Mouse (Mus musculus): ENCODE measurements around the gene Gss. TPM values are rescaled to one million over a fixed set of nuclear protein-coding genes. Genes with fewer than 3 reads are reported as not detected.

The Gss gene
- polyA plus RNA-seq (2015; fragmentation: Nextera tagmentation; extraction: Ambion mirVana): 37.1 and 39.4 TPM in 2 replicates

GRCm38 (mm10) chr2:155592137-155592853 lies at the start of gene Gss:
TSS of gene Gss (minus strand) at chr2:155592810.
- ATAC-seq (peak; percentile 91), DNase-seq (ENCODE audit: low spot score) (peak; percentile 99)
- Histone ChIP-seq H3K9ac (replicated peaks; ENCODE audit: low read depth) (peak within 1 kb of the TSS; percentile 74), H3K4me3 (ENCODE audit: low read depth, low read length) (peak within 1 kb of the TSS; percentile 58), H3K4me2 (replicated peaks; ENCODE audit: low read depth, low read length) (peak within 1 kb of the TSS; percentile 77), H3K4me1 (ENCODE audit: insufficient read depth, low read depth, low read length) (peaks cover 8% of the 10 kb centered on the region; the same call in 1 of the 2 replicates), H3K27me3 (replicated peaks; ENCODE audit: insufficient read depth, low read length) (no peaks in the 10 kb centered on the region), H3K36me3 (ENCODE audit: insufficient read depth, low read length) (no peaks in the 10 kb centered on the region), H3K9me3 (ENCODE audit: low read length) (no peaks in the 10 kb centered on the region), H3K27ac (ENCODE audit: low read length) (peak within 1 kb of the TSS; percentile 88)
- TF ChIP-seq CTCF (IDR thresholded peaks at IDR 0.05) (no peak), EP300 (IDR thresholded peaks at IDR 0.05) (peak; percentile 39; the same call in 1 of the 2 replicates)
- under 1% methylated on average over 53 of the region's 53 CpGs for WGBS

DNA sequence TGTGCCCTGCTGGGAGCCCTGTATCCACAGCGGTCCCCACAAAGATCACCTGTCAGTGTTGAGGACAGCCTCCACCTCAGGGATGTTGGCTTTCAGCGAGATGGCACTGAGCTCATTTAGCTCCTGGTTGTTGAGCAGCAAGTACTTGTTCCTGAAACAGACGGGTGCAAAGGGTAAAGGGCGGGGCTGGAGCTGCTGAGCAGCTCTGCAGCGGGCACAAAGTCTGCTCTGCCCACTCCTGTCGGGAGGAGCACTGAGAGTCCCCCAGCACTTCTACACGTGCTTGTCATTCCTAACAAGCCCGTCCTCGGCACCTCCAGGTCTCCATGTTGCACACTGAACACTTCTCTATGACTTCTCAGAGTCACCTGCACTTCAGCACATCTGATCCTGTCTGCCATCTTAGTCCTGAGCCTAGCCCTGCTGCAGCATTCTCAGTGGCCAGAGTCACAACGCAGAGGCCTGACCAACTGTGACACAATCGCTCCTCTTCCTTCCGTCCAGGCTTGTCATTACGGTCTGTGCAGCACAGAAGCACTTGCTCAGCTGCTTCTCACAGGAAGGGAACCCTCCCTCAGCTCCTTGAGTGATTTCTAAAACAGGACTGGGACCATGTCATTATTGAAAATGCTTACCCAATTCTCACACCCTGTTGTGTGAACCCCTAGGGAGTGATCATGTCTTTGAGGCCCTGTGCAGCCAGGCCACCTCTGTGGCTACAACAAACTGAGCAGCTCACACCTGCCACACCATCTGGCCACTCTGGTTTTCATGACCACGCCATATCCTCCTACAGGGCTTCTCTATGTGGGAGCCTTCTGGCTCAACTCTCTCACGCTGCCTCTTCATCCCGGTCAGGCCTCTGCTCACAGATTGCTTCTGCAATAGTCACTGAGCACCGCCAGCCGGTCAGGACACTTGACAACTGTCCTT lies 49.2 kb upstream of the Gss start:
- ATAC-seq (peak; percentile 38; the same call in 1 of the 2 replicates), DNase-seq (ENCODE audit: low spot score) (no peak)
- Histone ChIP-seq H3K27me3 (replicated peaks; ENCODE audit: insufficient read depth, low read length) (no peaks in the 10 kb centered on the region), H3K9me3 (ENCODE audit: low read length) (no peaks in the 10 kb centered on the region), H3K4me2 (replicated peaks; ENCODE audit: low read depth, low read length) (no peak overlapping the region), H3K36me3 (ENCODE audit: insufficient read depth, low read length) (peaks cover 57% of the 10 kb centered on the region), H3K27ac (ENCODE audit: low read length) (no peak overlapping the region), H3K4me3 (ENCODE audit: low read depth, low read length) (no peak overlapping the region), H3K9ac (replicated peaks; ENCODE audit: low read depth) (no peak overlapping the region), H3K4me1 (ENCODE audit: insufficient read depth, low read depth, low read length) (no peaks in the 10 kb centered on the region)
- TF ChIP-seq EP300 (IDR thresholded peaks at IDR 0.05) (no peak), CTCF (IDR thresholded peaks at IDR 0.05) (no peak)
- WGBS: 79% methylated on average over 18 of the region's 18 CpGs

DNA sequence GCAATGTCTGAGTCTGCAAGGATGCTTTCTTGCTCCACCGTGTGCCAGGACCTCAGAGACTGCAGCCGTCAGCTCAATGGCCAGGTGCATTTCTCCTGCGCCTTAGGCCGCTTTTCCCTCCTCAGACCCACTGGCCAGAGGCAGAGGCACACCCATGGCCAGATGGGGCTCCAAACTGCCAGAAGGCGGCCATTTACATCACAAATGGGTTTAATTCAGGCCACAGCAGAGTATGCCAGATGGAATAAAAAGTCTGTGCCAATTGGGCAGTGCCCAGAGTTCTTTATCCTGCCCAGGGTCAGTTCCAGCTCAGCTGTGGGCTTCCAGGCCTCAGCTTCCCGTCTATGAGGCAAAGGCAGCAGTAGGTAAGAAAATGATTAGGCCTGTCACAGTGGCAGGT lies 48.0 kb upstream of the Gss start:
- H3K4me1 ChIP-seq (ENCODE audit: insufficient read depth, low read depth, low read length): no peaks in the 10 kb centered on the region
- no peak overlapping the region for H3K4me2 ChIP-seq (replicated peaks; ENCODE audit: low read depth, low read length)
- peaks cover 60% of the 10 kb centered on the region for H3K36me3 ChIP-seq (ENCODE audit: insufficient read depth, low read length)
- no peaks in the 10 kb centered on the region for H3K9me3 ChIP-seq (ENCODE audit: low read length)
- H3K9ac ChIP-seq (replicated peaks; ENCODE audit: low read depth): no peak overlapping the region
- no peaks in the 10 kb centered on the region for H3K27me3 ChIP-seq (replicated peaks; ENCODE audit: insufficient read depth, low read length)
- ATAC-seq: no peak
- TF ChIP-seq CTCF (IDR thresholded peaks at IDR 0.05) (no peak), EP300 (IDR thresholded peaks at IDR 0.05) (no peak)
- no peak overlapping the region for H3K4me3 ChIP-seq (ENCODE audit: low read depth, low read length)
- no peak overlapping the region for H3K27ac ChIP-seq (ENCODE audit: low read length)
- WGBS: 90% methylated on average over 6 of the region's 6 CpGs
- DNase-seq (ENCODE audit: low spot score): no peak

- WGBS: 83% methylated on average over 4 of the region's 4 CpGs
- no peak overlapping the region for H3K9ac ChIP-seq (replicated peaks; ENCODE audit: low read depth)
Observed at GRCm38 (mm10) chr2:155637411-155637810, 44.8 kb upstream of the Gss start.

DNA sequence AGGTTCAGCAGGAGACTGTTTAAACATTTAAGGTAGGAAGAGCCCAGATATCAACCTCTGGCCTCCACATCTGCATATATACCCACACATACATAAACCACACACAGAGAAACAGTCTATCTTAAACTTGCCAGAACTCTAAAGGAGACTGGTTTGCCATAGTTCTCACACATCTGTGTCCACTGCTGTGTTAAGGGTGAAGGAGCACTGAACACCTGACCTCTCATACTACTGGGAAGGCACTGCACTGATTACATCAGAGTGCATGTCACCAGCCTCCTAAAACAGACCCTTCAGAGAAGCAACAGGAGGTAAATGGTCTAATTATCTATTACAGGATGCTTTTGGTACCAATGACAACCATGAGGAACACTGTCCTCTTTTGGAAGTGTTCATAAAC lies 44.3 kb upstream of the Gss start:
- no peak for DNase-seq (ENCODE audit: low spot score)
- Histone ChIP-seq H3K4me1 (ENCODE audit: insufficient read depth, low read depth, low read length) (no peaks in the 10 kb centered on the region; the same call in 1 of the 2 replicates), H3K27ac (ENCODE audit: low read length) (no peak overlapping the region), H3K4me3 (ENCODE audit: low read depth, low read length) (no peak overlapping the region), H3K4me2 (replicated peaks; ENCODE audit: low read depth, low read length) (no peak overlapping the region), H3K36me3 (ENCODE audit: insufficient read depth, low read length) (peaks cover 43% of the 10 kb centered on the region), H3K27me3 (replicated peaks; ENCODE audit: insufficient read depth, low read length) (no peaks in the 10 kb centered on the region), H3K9me3 (ENCODE audit: low read length) (no peaks in the 10 kb centered on the region), H3K9ac (replicated peaks; ENCODE audit: low read depth) (no peak overlapping the region)
- ATAC-seq: no peak
- TF ChIP-seq EP300 (IDR thresholded peaks at IDR 0.05) (no peak), CTCF (IDR thresholded peaks at IDR 0.05) (no peak)

More at GRCm38 (mm10) chr2:155637411-155637810, 44.8 kb upstream of the Gss start:
- Histone ChIP-seq H3K4me1 (ENCODE audit: insufficient read depth, low read depth, low read length) (no peaks in the 10 kb centered on the region; the same call in 1 of the 2 replicates), H3K27me3 (replicated peaks; ENCODE audit: insufficient read depth, low read length) (no peaks in the 10 kb centered on the region), H3K36me3 (ENCODE audit: insufficient read depth, low read length) (peaks cover 48% of the 10 kb centered on the region), H3K4me2 (replicated peaks; ENCODE audit: low read depth, low read length) (no peak overlapping the region), H3K4me3 (ENCODE audit: low read depth, low read length) (no peak overlapping the region), H3K9me3 (ENCODE audit: low read length) (no peaks in the 10 kb centered on the region), H3K27ac (ENCODE audit: low read length) (no peak overlapping the region)
- DNase-seq (ENCODE audit: low spot score) (no peak), ATAC-seq (no peak)
- TF ChIP-seq EP300 (IDR thresholded peaks at IDR 0.05) (no peak), CTCF (IDR thresholded peaks at IDR 0.05) (no peak)

GRCm38 (mm10) chr2:155635961-155636360 lies 43.4 kb upstream of the Gss start:
- no peak overlapping the region for H3K4me3 ChIP-seq (ENCODE audit: low read depth, low read length)
- H3K4me2 ChIP-seq (replicated peaks; ENCODE audit: low read depth, low read length): no peak overlapping the region
- H3K9me3 ChIP-seq (ENCODE audit: low read length): no peaks in the 10 kb centered on the region
- H3K27ac ChIP-seq (ENCODE audit: low read length): no peak overlapping the region
- no peak overlapping the region for H3K9ac ChIP-seq (replicated peaks; ENCODE audit: low read depth)
- no peaks in the 10 kb centered on the region for H3K27me3 ChIP-seq (replicated peaks; ENCODE audit: insufficient read depth, low read length)
- H3K4me1 ChIP-seq (ENCODE audit: insufficient read depth, low read depth, low read length): peaks cover under 1% of the 10 kb centered on the region; the same call in 1 of the 2 replicates
- no peak for ATAC-seq
- 94% methylated on average over 8 of the region's 8 CpGs for WGBS
- H3K36me3 ChIP-seq (ENCODE audit: insufficient read depth, low read length): peaks cover 34% of the 10 kb centered on the region
- DNase-seq (ENCODE audit: low spot score): no peak
- TF ChIP-seq EP300 (IDR thresholded peaks at IDR 0.05): no peak
- no peak for TF ChIP-seq CTCF (IDR thresholded peaks at IDR 0.05)
